Mouse (Mus musculus): ENCODE results near the gene Nktr.

DNA sequence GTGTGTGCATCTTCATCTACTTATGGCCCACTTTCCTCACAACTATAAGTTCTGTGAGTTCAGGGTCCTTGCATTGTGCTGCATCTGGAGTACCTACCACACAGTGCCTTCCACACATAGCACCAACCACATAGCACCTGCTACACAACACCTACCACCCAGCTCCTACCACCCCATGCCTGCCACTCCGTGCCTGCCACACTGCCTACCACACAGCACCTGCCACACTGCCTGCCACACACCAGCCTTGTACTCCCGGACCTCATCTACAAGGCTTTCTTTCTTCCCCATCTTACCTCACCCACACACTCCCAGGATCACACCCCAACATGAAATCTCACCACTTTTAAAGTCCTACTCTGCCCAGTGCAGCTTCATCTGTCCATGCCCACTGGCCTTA lies 67.4 kb downstream of the Nktr start:
- no peak for TF ChIP-seq CTCF (IDR thresholded peaks at IDR 0.05; ENCODE audit: low read depth)
- TF ChIP-seq EP300 (IDR thresholded peaks at IDR 0.05; ENCODE audit: low read depth): no peak
